Mouse (Mus musculus): ENCODE measurements around the gene Cfap69. TPM values are rescaled to one million over a fixed set of nuclear protein-coding genes. Genes with fewer than 3 reads are reported as not detected.

Gene Cfap69
- 6.4 and 7.6 TPM in 2 replicates for polyA plus RNA-seq (2016; fragmentation: Nextera tagmentation; extraction: Ambion mirVana)

GRCm38 (mm10) chr5:5663655-5664370 lies at the start of gene Cfap69:
TSS of gene Cfap69 (minus strand) at chr5:5664239.
- H3K4me1 ChIP-seq: peaks cover 4% of the 10 kb centered on the region; the same call in 1 of the 2 replicates
- H3K4me3 ChIP-seq: peak within 1 kb of the TSS; percentile 65
- peak within 1 kb of the TSS; percentile 66 for H3K9ac ChIP-seq
- H3K27ac ChIP-seq: no peak within 1 kb of the TSS
- under 1% methylated on average over 47 of the region's 48 CpGs for WGBS
- no peaks in the 10 kb centered on the region for H3K27me3 ChIP-seq (replicated peaks)
- peak; percentile 99 for ATAC-seq (ENCODE audit: low FRiP score, low read depth)
- H3K4me2 ChIP-seq (replicated peaks): peak within 1 kb of the TSS; percentile 94
- no peaks in the 10 kb centered on the region for H3K9me3 ChIP-seq
- no peaks in the 10 kb centered on the region for H3K36me3 ChIP-seq

- Histone ChIP-seq H3K4me2 (replicated peaks) (no peak overlapping the region), H3K4me1 (no peaks in the 10 kb centered on the region), H3K27ac (no peak overlapping the region), H3K9me3 (no peaks in the 10 kb centered on the region), H3K9ac (no peak overlapping the region), H3K36me3 (no peaks in the 10 kb centered on the region), H3K4me3 (no peak overlapping the region), H3K27me3 (replicated peaks) (no peaks in the 10 kb centered on the region)
- no peak for ATAC-seq (ENCODE audit: low FRiP score, low read depth)
- 92% methylated on average over 4 of the region's 4 CpGs for WGBS
Observed at GRCm38 (mm10) chr5:5711032-5711431, 47.0 kb upstream of the Cfap69 start.

DNA sequence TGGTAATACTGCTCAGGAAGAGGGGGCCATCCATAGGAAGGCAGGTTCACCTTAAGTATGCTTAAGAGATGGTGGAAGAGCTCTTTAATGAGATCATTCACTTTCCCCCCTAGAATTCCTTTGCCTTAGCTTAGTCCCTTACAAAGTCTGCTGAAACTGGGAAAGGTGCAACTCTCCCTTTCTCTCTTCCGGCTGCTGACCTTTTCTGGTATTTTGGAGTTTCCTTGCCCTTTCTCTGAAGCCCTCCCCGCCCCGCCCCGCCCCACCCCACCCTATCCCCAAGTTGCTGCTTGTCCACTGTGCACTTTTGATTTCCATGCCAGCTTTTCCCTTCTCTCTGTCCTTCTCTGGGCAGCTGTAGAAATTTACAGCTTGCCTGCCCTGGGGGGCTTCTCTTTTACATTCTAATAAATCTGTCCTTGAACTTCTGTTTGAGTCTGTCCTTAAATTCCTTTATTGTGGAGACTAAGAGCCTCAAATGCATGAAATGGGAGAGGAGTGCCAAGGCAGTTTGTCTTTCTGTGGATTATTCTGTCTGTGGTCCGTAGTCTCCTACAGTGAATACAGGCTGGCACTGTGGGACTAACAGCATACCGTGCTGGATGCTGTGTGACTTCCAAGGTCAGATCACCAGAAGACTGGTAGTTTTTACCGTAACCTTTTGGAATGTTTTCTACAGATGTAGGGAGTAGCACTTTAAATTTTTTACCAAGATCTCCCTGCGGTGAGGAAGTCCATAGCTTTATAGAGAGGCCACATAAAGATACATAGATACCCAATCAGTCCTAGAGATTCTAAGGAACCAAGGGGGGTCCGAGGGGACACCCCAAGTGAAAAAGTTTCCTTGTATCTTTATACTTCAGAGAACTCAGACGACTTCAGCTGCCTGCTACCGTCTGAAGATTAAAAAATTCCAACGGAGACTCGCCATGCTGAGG lies 43.6 kb upstream of the Cfap69 start:
- Histone ChIP-seq H3K27me3 (replicated peaks) (no peaks in the 10 kb centered on the region), H3K36me3 (no peaks in the 10 kb centered on the region), H3K4me3 (no peak overlapping the region), H3K4me1 (no peaks in the 10 kb centered on the region), H3K4me2 (replicated peaks) (peak overlapping the region; percentile 16; the same call in 1 of the 2 replicates), H3K27ac (no peak overlapping the region), H3K9me3 (no peaks in the 10 kb centered on the region), H3K9ac (no peak overlapping the region)
- ATAC-seq (ENCODE audit: low FRiP score, low read depth): peak; percentile 48
- WGBS: 50% methylated on average over 13 of the region's 13 CpGs

DNA sequence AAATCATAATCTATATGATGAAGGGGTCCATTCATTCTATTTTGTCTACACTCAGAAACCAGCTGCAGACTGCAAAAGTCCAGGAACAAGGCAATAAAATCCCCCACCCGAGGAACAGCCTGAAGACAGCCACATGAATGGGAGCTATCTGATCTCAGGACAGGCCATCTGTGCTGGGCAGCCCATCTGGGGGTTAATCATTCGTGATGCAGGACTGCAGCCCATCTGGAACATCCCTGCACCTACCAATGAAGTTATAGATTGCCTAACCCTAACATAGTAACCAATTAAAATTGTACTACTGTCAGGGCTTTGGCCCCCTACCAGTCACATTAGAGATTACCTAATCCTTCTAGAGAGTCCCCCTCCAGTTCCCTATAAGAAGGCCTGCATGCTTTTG lies 41.0 kb upstream of the Cfap69 start:
- Histone ChIP-seq H3K4me3 (no peak overlapping the region), H3K4me1 (no peaks in the 10 kb centered on the region), H3K9ac (no peak overlapping the region), H3K4me2 (replicated peaks) (no peak overlapping the region), H3K36me3 (no peaks in the 10 kb centered on the region), H3K27me3 (replicated peaks) (no peaks in the 10 kb centered on the region), H3K9me3 (no peaks in the 10 kb centered on the region), H3K27ac (no peak overlapping the region)
- 24% methylated on average over 2 of the region's 2 CpGs for WGBS
- ATAC-seq (ENCODE audit: low FRiP score, low read depth): no peak

DNA sequence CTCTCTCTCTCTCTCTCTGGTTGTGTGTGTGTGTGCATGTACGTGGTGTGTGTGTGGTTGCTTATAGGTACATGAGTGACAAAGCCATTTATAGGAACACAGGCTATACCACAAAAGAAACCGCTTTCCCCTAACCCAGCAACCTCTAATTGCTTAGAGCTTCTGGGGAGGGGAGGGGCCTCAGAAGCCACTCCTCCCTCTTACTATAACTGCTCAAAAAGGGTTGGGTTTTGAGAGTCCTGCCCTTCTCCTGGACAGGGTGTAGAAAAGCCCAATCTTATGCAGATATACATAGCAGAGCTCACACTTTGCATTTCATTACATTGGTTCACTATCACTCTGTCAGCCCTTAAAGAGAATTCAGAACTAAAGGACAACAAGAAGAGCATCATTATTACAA lies 36.3 kb upstream of the Cfap69 start:
- Histone ChIP-seq H3K4me3 (no peak overlapping the region), H3K4me2 (replicated peaks) (no peak overlapping the region), H3K4me1 (no peaks in the 10 kb centered on the region), H3K27me3 (replicated peaks) (no peaks in the 10 kb centered on the region), H3K36me3 (no peaks in the 10 kb centered on the region), H3K9me3 (no peaks in the 10 kb centered on the region), H3K9ac (no peak overlapping the region), H3K27ac (no peak overlapping the region)
- ATAC-seq (ENCODE audit: low FRiP score, low read depth): no peak
- WGBS: 82% methylated on average over 2 of the region's 2 CpGs

DNA sequence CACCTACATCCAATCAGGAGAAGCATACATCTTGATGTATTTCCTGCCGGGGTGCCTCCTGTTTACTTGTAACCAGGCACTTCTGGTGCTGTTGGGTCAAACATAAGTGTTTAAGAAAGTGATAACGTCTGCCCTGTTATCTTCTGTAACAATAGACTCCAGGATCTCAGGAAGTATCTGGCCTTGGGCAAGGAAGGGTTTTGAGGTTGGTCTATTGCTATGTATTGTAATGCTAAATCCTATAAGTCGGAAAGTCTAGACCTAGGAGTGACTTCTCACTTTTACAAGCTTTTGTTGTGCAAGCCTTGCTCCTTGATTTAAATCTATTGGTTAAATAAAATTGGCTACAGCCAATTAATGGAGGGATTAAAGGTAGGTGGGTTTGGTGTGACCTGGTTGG lies 34.8 kb upstream of the Cfap69 start:
- WGBS: 74% methylated on average over 3 of the region's 3 CpGs
- no peaks in the 10 kb centered on the region for H3K9me3 ChIP-seq

DNA sequence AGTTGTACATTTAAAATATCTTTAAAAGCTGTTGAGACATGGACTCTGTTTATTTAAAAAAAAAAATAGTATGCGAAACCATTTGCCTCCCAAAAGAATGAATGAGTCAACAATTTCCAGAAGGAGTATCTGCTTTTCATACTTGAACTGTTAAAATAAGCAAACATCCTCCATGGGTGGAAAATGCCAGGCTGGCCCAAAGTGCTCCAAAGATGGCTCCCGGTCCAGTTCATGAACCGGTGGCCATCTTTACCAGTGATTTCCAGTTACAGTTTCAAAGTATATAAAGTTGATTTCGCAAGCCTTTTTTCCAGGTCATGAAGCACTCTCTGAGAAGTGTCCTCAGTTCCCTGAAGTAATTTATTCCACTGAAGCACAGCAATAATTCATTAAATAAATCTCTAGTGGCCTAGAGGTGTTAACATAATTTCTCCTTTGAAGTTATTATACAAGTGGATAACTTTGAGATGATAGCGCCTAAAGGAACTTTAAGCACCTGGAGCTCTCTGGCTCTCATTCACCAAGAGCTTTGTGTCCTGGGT lies 31.4 kb upstream of the Cfap69 start:
- Histone ChIP-seq H3K9me3 (no peaks in the 10 kb centered on the region), H3K27ac (no peak overlapping the region), H3K4me3 (no peak overlapping the region), H3K4me1 (no peaks in the 10 kb centered on the region), H3K27me3 (replicated peaks) (no peaks in the 10 kb centered on the region), H3K4me2 (replicated peaks) (no peak overlapping the region), H3K36me3 (no peaks in the 10 kb centered on the region), H3K9ac (no peak overlapping the region)
- no peak for ATAC-seq (ENCODE audit: low FRiP score, low read depth)
- WGBS: 88% methylated on average over 5 of the region's 5 CpGs

More for the DNA sequence above, 34.8 kb upstream of the Cfap69 start:
- Histone ChIP-seq H3K27ac (no peak overlapping the region), H3K27me3 (replicated peaks) (no peaks in the 10 kb centered on the region), H3K4me2 (replicated peaks) (no peak overlapping the region), H3K36me3 (no peaks in the 10 kb centered on the region), H3K4me1 (no peaks in the 10 kb centered on the region), H3K9ac (no peak overlapping the region), H3K4me3 (no peak overlapping the region)
- no peak for ATAC-seq (ENCODE audit: low FRiP score, low read depth)

GRCm38 (mm10) chr5:5693956-5694653 lies 30.1 kb upstream of the Cfap69 start, which contains the start of gene Steap2:
TSS of gene Steap2 (minus strand) at chr5:5694578.
- no peak within 1 kb of the TSS for H3K27ac ChIP-seq
- H3K9ac ChIP-seq: peak within 1 kb of the TSS; percentile 80
- H3K36me3 ChIP-seq: no peaks in the 10 kb centered on the region
- H3K4me2 ChIP-seq (replicated peaks): peak within 1 kb of the TSS; percentile 95
- H3K27me3 ChIP-seq (replicated peaks): no peaks in the 10 kb centered on the region
- H3K9me3 ChIP-seq: no peaks in the 10 kb centered on the region
- H3K4me3 ChIP-seq: peak within 1 kb of the TSS; percentile 79
- ATAC-seq (ENCODE audit: low FRiP score, low read depth): peak; percentile 90
- WGBS: under 1% methylated on average over 62 of the region's 66 CpGs
- no peaks in the 10 kb centered on the region for H3K4me1 ChIP-seq

GRCm38 (mm10) chr5:5693541-5693955 lies 29.5 kb upstream of the Cfap69 start:
- Histone ChIP-seq H3K4me1 (no peaks in the 10 kb centered on the region), H3K27me3 (replicated peaks) (no peaks in the 10 kb centered on the region), H3K4me2 (replicated peaks) (peak overlapping the region; percentile 95), H3K27ac (no peak overlapping the region), H3K36me3 (no peaks in the 10 kb centered on the region), H3K9me3 (no peaks in the 10 kb centered on the region), H3K4me3 (peak overlapping the region; percentile 79), H3K9ac (peak overlapping the region; percentile 80)
- under 1% methylated on average over 29 of the region's 29 CpGs for WGBS
- peak; percentile 71 for ATAC-seq (ENCODE audit: low FRiP score, low read depth)

DNA sequence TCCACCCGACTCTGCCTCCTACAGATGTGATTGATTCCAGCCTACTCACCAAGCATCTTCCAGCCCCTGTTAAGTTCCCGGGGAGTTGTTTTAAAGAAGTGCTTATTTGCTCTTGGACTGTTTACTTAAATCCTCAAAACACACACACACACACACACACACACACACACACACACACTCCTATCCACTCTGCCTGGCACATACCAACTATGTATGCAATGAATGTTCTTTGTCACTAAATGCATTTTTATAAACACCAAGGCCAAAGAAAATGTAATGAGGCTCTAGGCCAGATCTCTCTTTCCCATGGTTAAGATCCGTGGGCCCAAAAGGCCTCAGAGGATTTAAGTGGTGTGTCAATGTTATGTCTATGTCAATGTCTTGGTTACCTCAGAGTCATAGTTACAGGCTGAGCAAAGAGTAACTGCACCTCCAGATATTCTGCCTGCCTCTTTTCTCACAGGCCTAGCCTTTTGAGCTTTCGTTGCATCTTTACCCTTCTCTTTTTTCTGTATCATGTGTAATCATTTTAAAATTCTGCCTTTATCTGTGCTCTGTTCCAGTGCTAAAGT lies 28.2 kb upstream of the Cfap69 start:
- no peaks in the 10 kb centered on the region for H3K36me3 ChIP-seq
- H3K4me3 ChIP-seq: no peak overlapping the region
- H3K9ac ChIP-seq: no peak overlapping the region
- no peaks in the 10 kb centered on the region for H3K27me3 ChIP-seq (replicated peaks)
- ATAC-seq (ENCODE audit: low FRiP score, low read depth): no peak
- no peak overlapping the region for H3K27ac ChIP-seq
- no peaks in the 10 kb centered on the region for H3K9me3 ChIP-seq
- H3K4me1 ChIP-seq: no peaks in the 10 kb centered on the region
- H3K4me2 ChIP-seq (replicated peaks): no peak overlapping the region
- WGBS: 69% methylated on average over 4 of the region's 4 CpGs

- no peaks in the 10 kb centered on the region for H3K9me3 ChIP-seq
- no peak for ATAC-seq (ENCODE audit: low FRiP score, low read depth)
- no peak overlapping the region for H3K4me2 ChIP-seq (replicated peaks)
- H3K36me3 ChIP-seq: no peaks in the 10 kb centered on the region
- H3K9ac ChIP-seq: no peak overlapping the region
- 84% methylated on average over 8 of the region's 8 CpGs for WGBS
- H3K4me1 ChIP-seq: no peaks in the 10 kb centered on the region
- H3K27me3 ChIP-seq (replicated peaks): no peaks in the 10 kb centered on the region
- no peak overlapping the region for H3K27ac ChIP-seq
- no peak overlapping the region for H3K4me3 ChIP-seq
Observed at GRCm38 (mm10) chr5:5688945-5689540, 25.0 kb upstream of the Cfap69 start.

All from neural tube, embryonic 12.5 days (tissue).